Mouse (Mus musculus): ENCODE measurements around the gene Catsperz.

Catsperz gene

DNA sequence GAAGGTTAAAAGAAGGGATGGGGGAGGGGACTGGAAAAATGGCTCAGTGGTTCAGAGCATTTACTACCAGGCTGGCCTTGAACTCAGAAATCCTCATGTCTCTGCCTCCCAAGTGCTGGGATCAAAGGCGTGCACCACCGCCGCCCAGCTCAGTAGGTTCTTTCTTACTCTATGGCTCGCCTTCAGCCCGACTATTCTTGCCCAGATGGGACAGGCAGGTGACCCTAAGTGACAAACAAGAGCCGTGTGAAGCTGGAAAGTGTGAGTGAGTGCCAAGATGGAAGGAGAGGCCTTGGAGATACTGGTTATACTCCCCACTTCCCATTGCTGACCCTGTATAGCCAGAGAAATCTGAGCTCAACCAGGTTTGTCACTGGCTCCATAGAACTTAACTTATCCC, 18.5 kb upstream of the Catsperz start:
- DNase-seq (ENCODE audit: low spot score in 2 of 2): no peak

DNA sequence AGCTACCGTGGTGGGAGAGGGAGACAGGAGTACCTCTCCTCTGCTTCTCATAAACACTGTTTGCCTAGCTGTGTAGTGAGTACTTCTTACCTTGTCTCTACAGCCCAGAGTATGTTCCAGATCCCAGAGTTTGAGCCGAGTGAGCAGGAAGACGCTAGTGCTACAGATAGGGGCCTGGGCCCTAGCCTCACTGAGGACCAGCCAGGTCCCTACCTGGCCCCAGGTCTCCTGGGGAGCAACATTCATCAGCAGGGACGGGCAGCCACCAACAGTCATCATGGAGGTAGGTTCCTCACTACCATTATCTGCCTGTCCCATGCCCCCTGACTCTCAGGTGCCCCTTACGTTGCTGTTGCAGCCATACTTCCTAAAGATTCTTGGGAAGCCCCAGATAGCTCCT, 17.6 kb upstream of the Catsperz start:
- DNase-seq (ENCODE audit: low spot score in 2 of 2): no peak

DNA sequence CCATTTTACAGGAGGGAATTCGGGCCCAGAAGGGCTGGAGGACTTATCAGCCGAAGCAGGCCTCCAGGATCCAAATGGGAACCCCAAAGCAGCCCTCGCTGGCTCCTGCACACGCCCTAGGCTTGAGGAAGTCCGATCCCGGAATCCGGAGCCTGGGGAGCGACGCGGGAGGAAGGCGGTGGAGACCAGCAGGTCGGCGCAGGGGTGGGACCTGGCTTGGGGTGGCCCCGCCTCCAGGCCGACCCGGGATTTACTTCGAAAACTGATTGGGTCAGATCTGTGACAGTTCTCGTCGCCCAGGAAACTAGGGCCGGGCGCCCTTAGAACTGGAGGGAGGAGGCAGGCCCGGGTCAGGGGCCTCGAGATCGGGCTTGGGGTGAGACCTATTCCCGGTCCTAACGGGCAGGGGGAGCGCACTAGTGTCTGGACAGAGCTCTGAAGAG, 17.1 kb upstream of the Catsperz start, which contains the start of gene Gpr137:
Gene Gpr137 (minus strand): TSS at position 232 of the 443 bp plus-strand sequence.
- peak; percentile 90 to 92 for DNase-seq (ENCODE audit: low spot score in 2 of 2)

DNA sequence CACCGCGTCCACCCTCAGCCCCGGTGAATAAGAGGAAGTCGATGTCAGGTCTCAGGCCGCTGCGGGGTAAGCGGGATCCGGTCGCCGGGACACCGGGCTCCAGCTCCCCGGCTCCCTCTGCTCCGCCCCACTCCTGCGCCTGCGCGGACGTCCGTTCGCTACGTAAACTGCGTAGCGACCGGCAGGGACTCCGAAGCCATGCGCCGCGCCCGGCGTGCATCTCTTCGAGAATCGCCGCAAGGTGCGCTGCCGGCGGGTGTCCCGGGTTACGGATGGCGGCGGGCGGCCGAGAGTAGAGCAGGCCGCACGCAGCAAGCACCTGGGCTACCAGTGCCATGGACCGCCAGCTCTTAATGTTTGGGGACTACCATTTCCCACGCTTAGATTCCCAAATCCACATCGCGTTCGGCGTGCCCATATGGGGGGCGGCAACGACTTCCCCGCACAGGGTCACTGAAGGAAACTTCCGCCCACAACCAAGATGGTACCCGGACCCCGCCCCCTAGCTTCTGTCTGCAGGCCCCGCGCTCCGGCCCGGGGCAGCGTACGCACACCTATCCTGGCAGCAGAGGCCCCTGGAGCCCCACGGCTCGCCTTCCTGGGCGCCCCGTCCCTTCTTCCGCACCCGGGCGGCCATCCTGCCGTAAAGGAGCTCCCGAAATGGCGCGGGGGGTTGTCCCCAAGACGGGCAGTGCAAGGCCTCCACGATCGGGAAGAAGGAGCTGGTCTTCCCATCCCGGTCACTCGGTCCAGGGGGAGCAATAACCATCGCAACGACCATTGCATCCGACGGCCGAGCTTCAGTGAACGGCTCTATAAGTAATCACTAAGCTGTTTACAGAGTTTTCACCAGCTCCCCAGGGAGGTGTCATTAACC, 16.4 kb upstream of the Catsperz start, which contains the start of gene Bad:
Gene Bad (plus strand): TSS at position 490 of the 877 bp plus-strand sequence.
- DNase-seq (ENCODE audit: low spot score in 2 of 2): peak; percentile 78 to 93

DNA sequence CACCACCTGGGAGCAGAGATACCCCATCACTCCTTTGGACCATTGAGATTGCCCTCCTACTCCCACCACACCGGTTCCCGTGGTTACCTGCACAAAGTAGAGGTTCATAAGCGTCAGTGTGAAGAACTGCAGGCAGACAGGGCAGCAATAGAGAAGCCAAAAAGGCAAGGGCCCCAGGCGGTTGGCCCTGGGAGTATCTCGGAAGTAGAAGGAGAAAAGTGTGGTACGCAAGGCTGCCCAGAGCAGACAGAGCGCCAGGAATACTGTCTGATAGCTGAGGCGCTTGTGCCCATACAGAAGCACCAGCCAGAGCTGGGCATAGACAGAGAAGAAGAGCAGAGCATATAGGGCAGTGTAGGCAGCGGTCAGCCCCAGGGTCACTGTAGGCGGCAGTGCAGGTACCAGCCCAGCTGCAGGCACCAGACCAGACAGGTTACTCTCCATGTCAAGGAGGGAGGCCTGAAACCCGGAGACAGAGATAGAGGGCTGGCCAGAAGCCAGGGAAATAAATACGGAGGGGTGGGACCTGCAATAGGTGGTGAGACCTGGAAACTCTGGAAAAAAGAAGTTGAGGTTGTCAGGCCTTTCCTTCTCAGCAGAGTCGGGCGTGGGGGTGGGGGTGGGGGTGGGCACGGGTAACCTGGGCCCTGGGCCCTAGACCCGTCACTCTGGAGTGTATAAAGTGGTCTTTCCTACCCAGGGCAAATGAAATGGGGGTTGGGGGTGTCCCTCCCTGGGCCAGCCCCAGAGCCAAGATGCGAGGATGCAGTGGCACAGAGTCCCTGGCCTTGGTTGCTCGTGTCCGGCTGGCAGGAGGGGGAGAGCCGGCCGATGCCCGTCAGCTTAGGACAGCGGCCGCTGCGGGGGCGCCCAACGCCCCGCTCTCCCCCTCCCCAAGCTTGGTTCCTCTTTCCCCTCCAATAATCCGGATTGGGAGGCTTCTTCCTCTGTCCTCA, 15.5 kb upstream of the Catsperz start:
- DNase-seq (ENCODE audit: low spot score in 2 of 2): no peak

DNA sequence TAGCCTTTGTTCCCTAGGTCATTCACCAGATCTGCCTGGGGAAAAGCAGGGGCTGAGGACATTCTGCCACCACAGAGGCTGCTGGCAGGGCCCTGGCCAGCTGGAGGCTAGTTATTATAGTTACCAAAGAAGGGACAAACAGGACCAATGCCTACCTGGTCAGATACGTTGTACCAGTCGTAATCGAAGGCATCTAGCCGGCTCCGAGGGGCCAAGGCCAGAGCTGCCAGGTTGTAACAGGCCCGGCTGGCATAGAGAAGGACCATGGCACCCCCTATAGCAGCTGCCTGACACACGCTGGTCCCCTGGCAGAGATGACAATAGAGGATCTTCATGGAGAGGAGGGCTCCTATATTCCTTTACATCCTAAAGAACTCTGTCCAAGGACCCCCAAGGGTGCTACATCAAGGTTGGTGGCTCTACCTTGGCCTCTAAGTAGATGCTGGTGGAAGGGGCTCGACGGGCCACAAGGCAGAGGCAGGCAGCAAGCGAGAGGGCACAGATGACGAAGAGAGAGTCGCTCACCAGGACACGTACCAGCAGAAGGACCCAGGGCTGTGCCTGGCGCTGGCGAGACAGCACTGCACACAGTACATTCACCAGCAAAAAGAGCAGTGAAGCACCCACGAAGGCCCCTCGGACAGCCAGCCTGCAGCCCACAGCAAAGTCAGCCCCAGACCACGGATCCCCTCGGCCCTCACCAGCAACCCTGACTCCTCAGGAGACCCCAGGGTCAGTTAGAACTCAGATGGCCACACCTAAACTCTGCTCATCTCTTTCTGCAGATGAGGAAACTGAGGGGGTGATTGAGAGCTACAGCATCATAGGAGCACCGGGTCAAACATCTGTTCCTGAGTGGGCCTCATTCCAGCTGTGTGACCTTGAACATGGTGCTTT, 14.2 kb upstream of the Catsperz start:
- no peak for DNase-seq (ENCODE audit: low spot score in 2 of 2)

DNA sequence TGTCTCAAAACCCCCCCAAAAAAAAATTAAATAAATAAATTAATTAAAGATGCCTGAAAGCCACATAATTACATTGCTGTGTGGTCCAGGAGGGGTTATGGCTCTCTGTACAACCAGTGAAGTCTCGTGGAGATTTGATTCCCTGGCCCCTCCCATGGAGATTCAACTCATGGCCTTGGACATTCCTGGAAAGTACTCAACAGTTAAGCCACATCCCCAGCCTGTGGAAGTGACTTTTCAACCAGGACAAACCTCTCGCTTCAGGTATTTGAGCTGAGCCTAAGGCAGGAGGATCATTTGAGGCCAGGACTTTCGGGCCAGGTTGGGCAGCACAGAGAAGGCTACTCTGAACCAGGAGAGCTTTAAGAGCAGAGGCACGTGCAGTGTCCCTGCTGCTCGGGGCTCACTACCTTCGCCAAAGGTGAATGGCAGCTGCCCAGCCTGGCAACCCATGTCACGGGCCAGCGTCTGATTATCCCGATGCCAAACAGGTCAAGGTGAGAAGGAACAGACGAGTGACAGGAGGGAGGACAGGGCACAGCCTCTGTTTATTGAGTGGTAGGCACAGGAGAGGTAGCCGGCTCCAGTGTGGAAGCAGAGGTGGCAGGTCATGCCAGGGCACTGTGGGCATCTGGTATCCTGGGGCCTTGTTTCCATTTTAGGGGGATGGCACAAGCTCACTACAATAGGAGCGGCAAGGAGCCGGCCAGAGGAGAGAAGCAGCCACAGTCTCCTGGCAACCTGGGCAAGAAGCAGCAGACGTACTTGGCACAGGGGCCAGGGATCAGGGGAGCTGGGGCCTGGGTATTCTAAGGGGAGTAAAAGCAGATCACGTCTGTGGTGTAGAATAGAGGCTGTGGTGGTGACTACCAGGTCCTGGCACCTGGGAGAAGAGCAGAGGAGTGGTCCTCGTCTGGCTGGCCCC, 12.6 kb upstream of the Catsperz start:
- no peak for DNase-seq (ENCODE audit: low spot score in 2 of 2)

DNA sequence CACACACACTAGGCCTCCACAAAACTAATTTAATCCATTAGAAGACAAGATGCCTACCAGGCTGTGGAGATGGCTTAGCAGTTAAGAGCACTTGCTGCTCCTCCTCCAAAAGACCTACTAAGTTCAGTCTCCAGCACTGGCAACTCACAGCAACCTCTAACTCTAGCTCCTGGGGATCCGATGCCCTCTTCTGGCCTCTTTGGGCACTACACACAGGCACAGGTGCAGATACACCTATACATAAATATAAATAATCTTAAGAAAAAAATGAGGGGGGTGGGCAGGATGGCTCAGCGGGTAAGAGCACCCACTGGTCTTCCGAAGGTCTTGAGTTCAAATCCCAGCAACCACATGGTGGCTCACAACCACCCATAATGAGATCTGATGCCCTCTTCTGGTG, 11.1 kb upstream of the Catsperz start:
- no peak for DNase-seq (ENCODE audit: low spot score in 2 of 2)

DNA sequence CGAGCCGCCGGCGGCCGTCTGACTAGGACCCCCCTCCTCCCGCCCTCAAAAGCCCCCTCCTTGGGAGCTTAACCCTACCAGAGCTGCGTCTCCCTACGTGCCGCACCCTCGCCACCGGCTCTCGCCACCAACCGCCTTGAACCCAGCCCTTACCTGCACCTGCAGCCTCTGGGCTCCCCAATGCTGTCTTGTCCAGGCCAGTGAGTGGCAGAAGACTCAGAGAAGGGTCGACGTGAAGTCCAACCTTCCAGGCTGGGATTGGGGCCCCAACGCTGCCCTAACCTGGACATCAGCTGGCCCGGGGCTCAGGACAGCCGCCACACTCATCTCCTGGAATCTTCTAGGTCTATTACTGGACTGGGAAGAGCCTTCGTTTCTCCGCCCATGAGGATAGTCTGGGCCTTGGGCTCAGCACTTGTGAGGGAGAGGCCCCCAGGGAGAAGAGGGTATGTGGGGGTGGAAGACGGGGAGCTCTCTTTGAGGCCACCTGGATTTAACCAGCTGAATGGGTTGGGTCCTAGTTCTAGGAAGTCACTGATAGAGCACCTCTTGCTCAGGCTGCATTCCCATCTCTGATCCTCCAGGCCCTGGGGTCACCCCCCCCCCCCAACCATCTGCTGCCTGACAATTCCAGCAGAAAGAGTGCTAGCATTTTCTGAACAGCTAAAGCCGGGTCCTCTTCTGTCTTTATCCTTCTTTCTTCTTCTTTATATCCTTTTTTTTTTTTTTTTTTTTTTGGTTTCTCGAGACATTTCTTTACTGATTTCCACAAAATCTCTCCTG, 9.2 kb upstream of the Catsperz start, which contains the start of gene Kcnk4:
Gene Kcnk4 (minus strand): TSS at position 321 of the 783 bp plus-strand sequence.
- no peak for DNase-seq (ENCODE audit: low spot score in 2 of 2)

DNA sequence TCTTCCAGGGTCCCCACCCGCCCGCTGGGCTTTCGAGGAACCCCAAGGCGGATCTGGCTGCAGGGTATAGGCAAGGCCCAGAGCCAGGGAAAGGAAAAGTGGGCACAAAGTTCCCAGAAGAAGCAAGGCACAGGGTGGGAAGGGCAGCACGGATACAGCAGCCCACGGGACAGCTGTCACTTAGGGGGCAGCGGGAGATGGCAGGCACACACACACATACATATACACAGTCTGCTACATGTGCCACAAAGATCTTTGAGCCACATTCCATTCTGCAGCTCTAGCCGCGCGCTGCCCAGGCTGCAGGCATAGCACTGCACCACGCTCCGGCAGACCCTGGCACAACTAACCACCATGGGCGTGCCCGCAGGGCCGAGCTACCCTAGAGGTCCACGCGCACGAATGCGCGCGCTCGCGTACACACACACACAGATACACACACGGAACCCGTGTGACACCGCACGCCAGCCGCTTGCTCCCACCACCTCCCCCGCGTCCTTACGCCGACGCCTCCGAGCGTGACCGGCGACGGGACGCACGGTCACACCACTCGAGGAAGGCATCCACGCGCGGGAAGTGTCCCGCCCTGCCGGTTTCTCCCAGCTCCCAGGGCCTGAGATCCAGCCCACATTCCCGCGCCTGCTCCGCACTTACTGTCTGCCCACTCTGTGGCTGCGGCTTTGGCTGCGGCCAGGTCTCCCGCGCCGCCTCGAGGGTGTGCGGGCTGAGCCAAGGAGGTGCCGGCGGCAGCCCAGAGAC, 8.4 kb upstream of the Catsperz start:
- no peak for DNase-seq (ENCODE audit: low spot score in 2 of 2)

DNA sequence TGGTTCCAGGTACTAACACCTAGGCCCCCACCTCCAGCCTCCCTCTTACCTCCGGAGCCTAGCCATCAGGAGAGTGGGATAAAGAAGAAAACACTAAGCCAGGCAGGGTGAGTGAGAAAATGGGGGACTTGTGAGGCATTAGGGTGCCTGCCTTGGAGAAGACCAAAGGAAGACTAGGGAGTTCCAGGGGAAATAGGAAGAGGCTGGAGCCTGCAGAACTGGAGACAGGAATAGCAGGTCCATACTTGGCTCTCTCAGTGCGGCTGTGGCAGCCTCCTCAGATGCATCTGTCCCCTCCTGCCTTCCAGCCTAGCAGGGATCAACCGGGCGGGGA, 7.9 kb upstream of the Catsperz start:
- no peak for DNase-seq (ENCODE audit: low spot score in 2 of 2)

DNA sequence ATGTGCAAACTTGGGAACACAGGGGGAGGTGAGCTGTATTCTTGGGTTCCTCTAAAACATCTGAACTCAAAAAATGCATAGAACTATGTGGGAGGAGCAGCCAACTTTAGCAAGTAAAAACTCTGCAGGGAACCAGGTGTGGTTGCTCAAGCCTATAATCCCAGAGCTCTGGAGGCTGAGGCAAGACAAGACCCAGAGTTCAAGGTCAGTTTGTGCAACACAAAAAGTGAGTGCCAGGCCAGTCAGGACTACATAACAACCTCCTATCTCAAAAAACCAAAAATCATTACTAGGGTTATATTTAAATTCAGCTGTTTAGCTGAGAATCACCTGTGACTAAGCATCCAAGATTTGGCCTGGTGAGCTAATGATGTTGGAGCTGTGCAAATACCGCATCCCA, 6.8 kb upstream of the Catsperz start:
- DNase-seq (ENCODE audit: low spot score in 2 of 2): no peak

DNA sequence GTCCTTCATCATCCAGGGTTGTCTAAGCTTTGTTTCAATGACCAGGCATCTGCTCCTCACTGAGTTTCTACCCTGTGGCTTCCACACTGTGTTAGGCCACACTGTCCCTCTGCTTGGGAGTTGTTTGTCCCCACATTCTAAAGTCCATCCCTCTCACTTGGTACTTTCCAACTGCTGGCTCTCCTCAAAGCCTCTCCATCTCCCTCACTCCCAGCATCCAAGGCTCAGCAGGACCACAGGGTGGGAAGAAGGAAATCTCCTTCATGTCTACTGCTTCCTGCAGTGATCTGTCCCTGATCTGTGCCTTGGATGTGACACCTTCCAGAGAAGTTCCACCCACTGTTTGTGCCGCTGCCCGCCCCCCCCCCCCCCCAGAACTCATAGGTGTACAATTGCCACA, 5.8 kb upstream of the Catsperz start:
- no peak for DNase-seq (ENCODE audit: low spot score in 2 of 2)

DNA sequence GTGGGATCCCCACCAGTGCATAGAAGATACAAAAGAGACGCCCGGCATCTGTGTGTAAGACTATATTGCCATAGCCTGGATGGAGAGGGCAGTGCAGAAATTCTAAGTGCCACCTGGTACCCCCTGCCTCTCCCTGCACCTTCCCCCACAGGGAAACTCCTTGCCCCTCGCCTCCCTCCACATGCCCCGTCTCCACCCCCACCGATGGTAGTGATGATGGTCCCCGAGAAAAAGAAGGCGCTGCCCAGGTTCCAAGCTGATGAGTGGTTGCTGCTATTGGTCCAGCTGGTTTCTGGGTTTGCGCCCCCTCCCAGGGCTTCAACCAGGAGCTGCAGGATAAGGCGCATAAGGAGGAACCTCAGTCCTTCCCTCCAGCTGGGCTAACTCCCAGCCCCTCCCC, 2.9 kb upstream of the Catsperz start:
- DNase-seq (ENCODE audit: low spot score in 2 of 2): no peak

DNA sequence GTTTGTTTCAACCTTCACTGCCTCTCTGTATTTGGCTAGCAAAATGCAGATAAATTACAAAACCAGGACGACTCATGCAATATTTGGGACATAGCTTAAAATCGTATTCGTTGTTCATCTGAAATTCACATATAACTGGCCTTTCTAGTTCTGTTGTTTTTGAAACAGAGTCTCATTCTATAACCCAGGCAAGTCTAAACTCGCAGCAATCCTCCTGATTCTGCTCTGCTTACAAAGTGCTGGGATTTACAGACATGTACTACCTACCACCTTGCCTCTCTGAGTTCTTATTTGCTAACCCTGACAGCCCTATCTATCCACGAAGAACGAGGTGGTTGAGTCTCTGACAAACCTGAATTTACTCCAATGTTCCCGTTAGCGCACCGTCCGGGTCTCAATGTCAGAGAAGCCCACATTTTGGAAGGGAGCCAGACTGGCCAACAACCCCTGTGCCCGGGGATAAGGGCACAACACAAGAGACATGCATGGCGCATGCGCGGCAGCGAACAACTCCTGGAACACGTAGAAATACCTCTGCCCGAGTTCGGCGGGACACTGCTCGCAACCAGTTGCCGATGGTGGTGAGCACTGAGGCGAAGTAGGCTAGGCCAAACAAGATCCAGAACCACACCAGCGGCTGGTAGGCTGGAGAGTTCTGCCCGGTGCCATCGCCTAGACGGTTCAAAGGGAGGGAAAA, 1.5 kb upstream of the Catsperz start:
- DNase-seq (ENCODE audit: low spot score in 2 of 2): no peak

DNA sequence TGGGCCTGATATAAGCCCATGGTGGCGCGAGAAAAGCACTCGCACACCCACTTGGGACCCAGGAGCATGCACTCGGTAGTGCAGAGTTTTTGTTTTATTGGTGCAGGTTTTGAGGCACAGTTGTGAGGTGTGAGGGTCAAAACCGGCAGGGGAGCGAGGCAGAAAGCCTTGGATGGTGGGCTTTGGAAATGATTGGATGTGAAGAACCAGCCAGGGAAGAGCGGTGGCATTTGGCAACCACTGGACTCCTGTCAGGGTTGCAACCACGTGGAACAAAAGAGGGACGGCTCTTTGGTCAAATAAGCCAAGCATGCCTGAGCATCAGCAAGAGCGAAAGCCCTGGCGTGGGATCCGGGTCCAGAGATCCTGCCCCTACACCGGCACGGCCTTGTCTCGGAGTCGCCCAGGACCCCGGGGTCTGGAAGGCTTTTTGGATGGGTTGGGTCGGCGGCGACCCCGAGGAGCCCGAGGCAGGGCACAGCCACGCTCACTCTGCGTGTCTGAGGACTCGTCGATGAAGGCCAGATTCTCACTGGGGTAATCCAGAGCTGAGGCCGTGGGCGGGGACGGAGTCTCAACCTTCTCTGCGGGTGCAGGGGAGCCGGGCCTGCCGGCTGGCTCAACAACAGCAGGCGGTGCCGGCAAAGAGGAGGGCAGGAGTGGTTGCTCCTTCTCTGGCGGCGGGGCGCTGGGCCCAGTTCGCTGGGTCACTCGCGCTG, 590 bp upstream of the Catsperz start:
- no peak for DNase-seq (ENCODE audit: low spot score in 2 of 2)

Data from frontal cortex, postnatal 10 days (tissue).